Mouse (Mus musculus): ENCODE results near the gene Rora. TPM values are rescaled to one million over a fixed set of nuclear protein-coding genes. Genes with fewer than 3 reads are reported as not detected.

Rora gene
- polyA plus RNA-seq, 1 experiment from 2014 or later = 6.5 TPM

- 62% methylated on average over 6 of the region's 6 CpGs for WGBS (ENCODE audit: insufficient replicate concordance)
Observed at GRCm38 (mm10) chr9:69110706-69111105, 457.1 kb downstream of the Rora start.

GRCm38 (mm10) chr9:69111539-69111938 lies 458.0 kb downstream of the Rora start:
- H3K9me3 ChIP-seq (replicated peaks; ENCODE audit: control insufficient read depth, low read length) = no peaks in the 10 kb centered on the region
- no peaks in the 10 kb centered on the region for H3K36me3 ChIP-seq (ENCODE audit: control insufficient read depth, insufficient read depth, low read length)
- H3K4me1 ChIP-seq (ENCODE audit: control insufficient read depth, insufficient read depth, low read length) = no peaks in the 10 kb centered on the region
- H3K27ac ChIP-seq (ENCODE audit: low read depth, low read length) = no peak overlapping the region
- H3K4me2 ChIP-seq = no peak overlapping the region
- H3K4me3 ChIP-seq (ENCODE audit: low read depth, low read length) = no peak overlapping the region
- ATAC-seq (replicated peaks; ENCODE audit: insufficient number of reproducible peaks, low FRiP score, low TSS enrichment) = no peak
- H3K27me3 ChIP-seq (ENCODE audit: control insufficient read depth, insufficient read depth, low read length) = peaks cover 7% of the 10 kb centered on the region; the same call in 1 of the 2 replicates
- no peak overlapping the region for H3K9ac ChIP-seq (ENCODE audit: low read depth, low read length)
- WGBS (ENCODE audit: insufficient replicate concordance) = 79% methylated on average over 6 of the region's 6 CpGs

More at GRCm38 (mm10) chr9:69110706-69111105, 457.1 kb downstream of the Rora start:
- peaks cover 7% of the 10 kb centered on the region; the same call in 1 of the 2 replicates for H3K27me3 ChIP-seq (ENCODE audit: control insufficient read depth, insufficient read depth, low read length)
- no peak for ATAC-seq (replicated peaks; ENCODE audit: insufficient number of reproducible peaks, low FRiP score, low TSS enrichment)
- H3K4me3 ChIP-seq (ENCODE audit: low read depth, low read length) = no peak overlapping the region
- H3K4me2 ChIP-seq = no peak overlapping the region
- H3K9me3 ChIP-seq (replicated peaks; ENCODE audit: control insufficient read depth, low read length) = no peaks in the 10 kb centered on the region
- no peak overlapping the region for H3K9ac ChIP-seq (ENCODE audit: low read depth, low read length)
- no peak overlapping the region for H3K27ac ChIP-seq (ENCODE audit: low read depth, low read length)
- no peaks in the 10 kb centered on the region for H3K4me1 ChIP-seq (ENCODE audit: control insufficient read depth, insufficient read depth, low read length)
- no peaks in the 10 kb centered on the region for H3K36me3 ChIP-seq (ENCODE audit: control insufficient read depth, insufficient read depth, low read length)

- Histone ChIP-seq H3K27ac (ENCODE audit: low read depth, low read length) (no peak overlapping the region), H3K36me3 (ENCODE audit: control insufficient read depth, insufficient read depth, low read length) (no peaks in the 10 kb centered on the region), H3K4me3 (ENCODE audit: low read depth, low read length) (no peak overlapping the region), H3K9me3 (replicated peaks; ENCODE audit: control insufficient read depth, low read length) (no peaks in the 10 kb centered on the region), H3K4me1 (ENCODE audit: control insufficient read depth, insufficient read depth, low read length) (no peaks in the 10 kb centered on the region; the same call in 1 of the 2 replicates), H3K9ac (ENCODE audit: low read depth, low read length) (no peak overlapping the region), H3K4me2 (no peak overlapping the region), H3K27me3 (ENCODE audit: control insufficient read depth, insufficient read depth, low read length) (0 out of 2 replicates have a peak, but pooled peaks cover 3% of the 10 kb centered on the region)
- WGBS (ENCODE audit: insufficient replicate concordance) = 44% methylated on average over 9 of the region's 9 CpGs
- no peak for ATAC-seq (replicated peaks; ENCODE audit: insufficient number of reproducible peaks, low FRiP score, low TSS enrichment)
Observed at GRCm38 (mm10) chr9:69114429-69114984, 460.9 kb downstream of the Rora start.

GRCm38 (mm10) chr9:69116740-69117139 lies 463.2 kb downstream of the Rora start:
- Histone ChIP-seq H3K4me2 (no peak overlapping the region), H3K27ac (ENCODE audit: low read depth, low read length) (no peak overlapping the region), H3K27me3 (ENCODE audit: control insufficient read depth, insufficient read depth, low read length) (0 out of 2 replicates have a peak, but pooled peaks cover 3% of the 10 kb centered on the region), H3K9ac (ENCODE audit: low read depth, low read length) (no peak overlapping the region), H3K4me1 (ENCODE audit: control insufficient read depth, insufficient read depth, low read length) (no peaks in the 10 kb centered on the region; the same call in 1 of the 2 replicates), H3K9me3 (replicated peaks; ENCODE audit: control insufficient read depth, low read length) (no peaks in the 10 kb centered on the region), H3K4me3 (ENCODE audit: low read depth, low read length) (no peak overlapping the region), H3K36me3 (ENCODE audit: control insufficient read depth, insufficient read depth, low read length) (no peaks in the 10 kb centered on the region)
- 15% methylated on average over 2 of the region's 2 CpGs for WGBS (ENCODE audit: insufficient replicate concordance)
- ATAC-seq (replicated peaks; ENCODE audit: insufficient number of reproducible peaks, low FRiP score, low TSS enrichment) = no peak

- no peak for ATAC-seq (replicated peaks; ENCODE audit: insufficient number of reproducible peaks, low FRiP score, low TSS enrichment)
- 60% methylated on average over 12 of the region's 12 CpGs for WGBS (ENCODE audit: insufficient replicate concordance)
- no peaks in the 10 kb centered on the region for H3K36me3 ChIP-seq (ENCODE audit: control insufficient read depth, insufficient read depth, low read length)
Observed at GRCm38 (mm10) chr9:69121117-69121740, 467.6 kb downstream of the Rora start.

GRCm38 (mm10) chr9:69125011-69125786 lies 471.6 kb downstream of the Rora start:
- peak overlapping the region; percentile 33 for H3K4me3 ChIP-seq (ENCODE audit: low read depth, low read length)
- H3K4me2 ChIP-seq = peak overlapping the region; percentile 56
- WGBS (ENCODE audit: insufficient replicate concordance) = 14% methylated on average over 22 of the region's 22 CpGs
- no peaks in the 10 kb centered on the region for H3K9me3 ChIP-seq (replicated peaks; ENCODE audit: control insufficient read depth, low read length)
- H3K4me1 ChIP-seq (ENCODE audit: control insufficient read depth, insufficient read depth, low read length) = peaks cover 13% of the 10 kb centered on the region
- ATAC-seq (replicated peaks; ENCODE audit: insufficient number of reproducible peaks, low FRiP score, low TSS enrichment) = no peak
- H3K27me3 ChIP-seq (ENCODE audit: control insufficient read depth, insufficient read depth, low read length) = peaks cover 18% of the 10 kb centered on the region
- H3K9ac ChIP-seq (ENCODE audit: low read depth, low read length) = no peak overlapping the region
- H3K36me3 ChIP-seq (ENCODE audit: control insufficient read depth, insufficient read depth, low read length) = no peaks in the 10 kb centered on the region
- H3K27ac ChIP-seq (ENCODE audit: low read depth, low read length) = no peak overlapping the region

More at GRCm38 (mm10) chr9:69121117-69121740, 467.6 kb downstream of the Rora start:
- Histone ChIP-seq H3K4me1 (ENCODE audit: control insufficient read depth, insufficient read depth, low read length) (peaks cover 3% of the 10 kb centered on the region; the same call in 1 of the 2 replicates), H3K9ac (ENCODE audit: low read depth, low read length) (no peak overlapping the region), H3K4me2 (no peak overlapping the region), H3K27me3 (ENCODE audit: control insufficient read depth, insufficient read depth, low read length) (peaks cover 12% of the 10 kb centered on the region), H3K4me3 (ENCODE audit: low read depth, low read length) (no peak overlapping the region), H3K27ac (ENCODE audit: low read depth, low read length) (no peak overlapping the region), H3K9me3 (replicated peaks; ENCODE audit: control insufficient read depth, low read length) (no peaks in the 10 kb centered on the region)

GRCm38 (mm10) chr9:69125787-69126161 lies 472.2 kb downstream of the Rora start:
- no peak for ATAC-seq (replicated peaks; ENCODE audit: insufficient number of reproducible peaks, low FRiP score, low TSS enrichment)
- no peak overlapping the region for H3K27ac ChIP-seq (ENCODE audit: low read depth, low read length)
- H3K4me3 ChIP-seq (ENCODE audit: low read depth, low read length) = no peak overlapping the region

GRCm38 (mm10) chr9:69126595-69126994 lies 473.0 kb downstream of the Rora start:
- Histone ChIP-seq H3K36me3 (ENCODE audit: control insufficient read depth, insufficient read depth, low read length) (no peaks in the 10 kb centered on the region), H3K4me3 (ENCODE audit: low read depth, low read length) (no peak overlapping the region), H3K4me1 (ENCODE audit: control insufficient read depth, insufficient read depth, low read length) (peaks cover 13% of the 10 kb centered on the region), H3K27ac (ENCODE audit: low read depth, low read length) (no peak overlapping the region), H3K4me2 (no peak overlapping the region), H3K9me3 (replicated peaks; ENCODE audit: control insufficient read depth, low read length) (no peaks in the 10 kb centered on the region), H3K9ac (ENCODE audit: low read depth, low read length) (no peak overlapping the region), H3K27me3 (ENCODE audit: control insufficient read depth, insufficient read depth, low read length) (peaks cover 23% of the 10 kb centered on the region)
- WGBS (ENCODE audit: insufficient replicate concordance) = 83% methylated on average over 2 of the region's 2 CpGs
- ATAC-seq (replicated peaks; ENCODE audit: insufficient number of reproducible peaks, low FRiP score, low TSS enrichment) = no peak

More at GRCm38 (mm10) chr9:69125787-69126161, 472.2 kb downstream of the Rora start:
- H3K4me2 ChIP-seq = peak overlapping the region; percentile 56
- 35% methylated on average over 7 of the region's 7 CpGs for WGBS (ENCODE audit: insufficient replicate concordance)
- peaks cover 13% of the 10 kb centered on the region for H3K4me1 ChIP-seq (ENCODE audit: control insufficient read depth, insufficient read depth, low read length)
- H3K9ac ChIP-seq (ENCODE audit: low read depth, low read length) = no peak overlapping the region
- no peaks in the 10 kb centered on the region for H3K36me3 ChIP-seq (ENCODE audit: control insufficient read depth, insufficient read depth, low read length)
- H3K27me3 ChIP-seq (ENCODE audit: control insufficient read depth, insufficient read depth, low read length) = peaks cover 23% of the 10 kb centered on the region
- no peaks in the 10 kb centered on the region for H3K9me3 ChIP-seq (replicated peaks; ENCODE audit: control insufficient read depth, low read length)
